Mouse (Mus musculus) lung, adult 2 months (tissue): ENCODE measurements around the gene Itprip.

Source experiments
- CTCF ChIP-seq: fragments of 200-500 bp; IDR thresholded peaks from 2 replicates; pipeline ENCODE4 v1.5.1; 2011; ENCODE audit warnings: mild to moderate bottlenecking, low read length, control low read depth; ENCODE audit not compliant: insufficient read depth
- POLR2A ChIP-seq: fragments of 200-500 bp; IDR thresholded peaks from 2 replicates; pipeline ENCODE4 v1.6.1; 2011; ENCODE audit warnings: low read depth, mild to moderate bottlenecking, control low read depth, low read length, borderline replicate concordance; ENCODE audit errors: extremely low read depth

DNA sequence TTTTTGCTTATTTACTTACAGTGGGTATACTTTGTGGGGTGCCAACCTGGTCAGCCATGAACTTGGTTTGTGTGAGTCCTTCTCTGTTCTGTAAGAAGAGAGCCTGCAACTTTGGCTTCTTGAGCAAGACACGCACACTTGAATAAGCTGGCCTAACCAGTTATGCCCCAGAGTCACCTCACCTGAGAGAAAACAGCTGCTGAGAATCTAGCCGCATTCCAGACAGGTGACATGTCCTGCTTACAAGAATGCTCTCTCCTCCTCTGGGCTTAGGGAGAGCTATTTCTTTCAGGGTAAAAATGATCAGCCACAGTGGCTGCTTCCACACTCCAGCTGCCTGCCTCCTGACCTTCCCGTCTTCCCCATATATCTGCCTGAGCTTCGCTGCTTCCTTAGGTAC lies 9.9 kb upstream of the Itprip start:
- TF ChIP-seq POLR2A (no peak), CTCF (no peak)
